Mouse (Mus musculus): ENCODE data around the gene Tcte3. TPM values are rescaled to one million over a fixed set of nuclear protein-coding genes. Genes with fewer than 3 reads are reported as not detected.
"Not testable (repeated sequence)": the region's sequence is repeated elsewhere in the genome, so short reads cannot be mapped to it uniquely, and the experiment has no call there.

Tcte3 gene
- polyA plus RNA-seq, 1 experiment from 2014 or later = 0.42 TPM

- Histone ChIP-seq H3K4me1 (ENCODE audit: insufficient read depth, low read length) (peaks cover 10% of the 10 kb centered on the region), H3K4me3 (ENCODE audit: low read length) (no peak overlapping the region), H3K27me3 (ENCODE audit: insufficient read depth, low read length) (no peaks in the 10 kb centered on the region), H3K36me3 (ENCODE audit: insufficient read depth, low read length) (peaks cover 6% of the 10 kb centered on the region; the same call in 1 of the 2 replicates), H3K27ac (ENCODE audit: low read length) (no peak overlapping the region), H3K9ac (replicated peaks; ENCODE audit: low read length) (no peak overlapping the region), H3K4me2 (replicated peaks; ENCODE audit: low read depth, low read length) (no peak overlapping the region), H3K9me3 (ENCODE audit: low read length) (no peaks in the 10 kb centered on the region)
- 42% methylated on average over 8 of the region's 8 CpGs for WGBS
- no peak for ATAC-seq (ENCODE audit: low FRiP score, low TSS enrichment)
Observed at GRCm38 (mm10) chr17:15068040-15068792, 26.9 kb upstream of the Tcte3 start.

- no peaks in the 10 kb centered on the region for H3K9me3 ChIP-seq (ENCODE audit: low read length)
- H3K27ac ChIP-seq (ENCODE audit: low read length) = no peak overlapping the region
- no peak for ATAC-seq (ENCODE audit: low FRiP score, low TSS enrichment)
- peaks cover 10% of the 10 kb centered on the region for H3K4me1 ChIP-seq (ENCODE audit: insufficient read depth, low read length)
- peaks cover 8% of the 10 kb centered on the region for H3K36me3 ChIP-seq (ENCODE audit: insufficient read depth, low read length)
- no peak overlapping the region for H3K9ac ChIP-seq (replicated peaks; ENCODE audit: low read length)
- 55% methylated on average over 1 of the region's 1 CpGs for WGBS
- no peak overlapping the region for H3K4me2 ChIP-seq (replicated peaks; ENCODE audit: low read depth, low read length)
- no peaks in the 10 kb centered on the region for H3K27me3 ChIP-seq (ENCODE audit: insufficient read depth, low read length)
- no peak overlapping the region for H3K4me3 ChIP-seq (ENCODE audit: low read length)
Observed at GRCm38 (mm10) chr17:15066911-15067310, 25.6 kb upstream of the Tcte3 start.

GRCm38 (mm10) chr17:15066066-15066465 is 24.8 kb upstream of the Tcte3 start:
- WGBS = 36% methylated on average over 6 of the region's 6 CpGs
- Histone ChIP-seq H3K4me2 (replicated peaks; ENCODE audit: low read depth, low read length) (peak overlapping the region; percentile 38), H3K4me1 (ENCODE audit: insufficient read depth, low read length) (peaks cover 10% of the 10 kb centered on the region), H3K27me3 (ENCODE audit: insufficient read depth, low read length) (no peaks in the 10 kb centered on the region), H3K9me3 (ENCODE audit: low read length) (no peaks in the 10 kb centered on the region), H3K36me3 (ENCODE audit: insufficient read depth, low read length) (peaks cover 13% of the 10 kb centered on the region), H3K9ac (replicated peaks; ENCODE audit: low read length) (0 out of 2 replicates have a peak overlapping the region, but pooled peaks have one; percentile 28), H3K4me3 (ENCODE audit: low read length) (peak overlapping the region; percentile 3; the same call in 1 of the 2 replicates), H3K27ac (ENCODE audit: low read length) (no peak overlapping the region)
- ATAC-seq (ENCODE audit: low FRiP score, low TSS enrichment) = peak; percentile 76; the same call in 1 of the 2 replicates

GRCm38 (mm10) chr17:15065391-15066024 is 24.2 kb upstream of the Tcte3 start:
- 39% methylated on average over 13 of the region's 13 CpGs for WGBS
- no peaks in the 10 kb centered on the region for H3K9me3 ChIP-seq (ENCODE audit: low read length)
- H3K27ac ChIP-seq (ENCODE audit: low read length) = no peak overlapping the region
- H3K4me1 ChIP-seq (ENCODE audit: insufficient read depth, low read length) = peaks cover 10% of the 10 kb centered on the region
- H3K4me2 ChIP-seq (replicated peaks; ENCODE audit: low read depth, low read length) = peak overlapping the region; percentile 38
- peaks cover 16% of the 10 kb centered on the region for H3K36me3 ChIP-seq (ENCODE audit: insufficient read depth, low read length)
- H3K27me3 ChIP-seq (ENCODE audit: insufficient read depth, low read length) = no peaks in the 10 kb centered on the region
- H3K9ac ChIP-seq (replicated peaks; ENCODE audit: low read length) = 0 out of 2 replicates have a peak overlapping the region, but pooled peaks have one; percentile 28
- peak; percentile 84 for ATAC-seq (ENCODE audit: low FRiP score, low TSS enrichment)
- peak overlapping the region; percentile 3; the same call in 1 of the 2 replicates for H3K4me3 ChIP-seq (ENCODE audit: low read length)

GRCm38 (mm10) chr17:15060356-15060755 is 19.1 kb upstream of the Tcte3 start:
- 88% methylated on average over 6 of the region's 6 CpGs for WGBS
- no peaks in the 10 kb centered on the region for H3K27me3 ChIP-seq (ENCODE audit: insufficient read depth, low read length)
- no peak overlapping the region for H3K4me2 ChIP-seq (replicated peaks; ENCODE audit: low read depth, low read length)
- H3K9me3 ChIP-seq (ENCODE audit: low read length) = no peaks in the 10 kb centered on the region
- peaks cover 39% of the 10 kb centered on the region for H3K36me3 ChIP-seq (ENCODE audit: insufficient read depth, low read length)
- no peak overlapping the region for H3K27ac ChIP-seq (ENCODE audit: low read length)
- H3K9ac ChIP-seq (replicated peaks; ENCODE audit: low read length) = no peak overlapping the region
- H3K4me1 ChIP-seq (ENCODE audit: insufficient read depth, low read length) = no peaks in the 10 kb centered on the region
- H3K4me3 ChIP-seq (ENCODE audit: low read length) = no peak overlapping the region
- no peak for ATAC-seq (ENCODE audit: low FRiP score, low TSS enrichment)

DNA sequence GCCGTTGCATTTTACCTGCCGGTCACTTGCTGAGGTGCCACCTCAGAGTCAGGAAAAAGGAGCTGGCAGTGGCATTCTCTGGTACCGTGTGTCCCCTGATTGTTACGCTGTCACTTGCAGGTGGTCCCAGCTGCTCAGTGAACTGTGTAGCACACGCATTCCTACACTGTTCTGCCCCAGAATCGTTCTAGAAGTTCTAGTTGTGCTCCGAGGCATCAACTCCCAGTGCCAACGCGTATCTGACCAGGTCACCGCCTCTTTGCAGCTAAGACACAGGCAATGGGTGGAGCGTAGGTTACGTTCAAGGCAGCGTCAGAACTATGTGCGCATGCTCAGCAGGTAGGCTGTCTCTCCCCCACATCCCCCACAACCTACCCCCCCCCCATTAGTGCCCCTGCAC is 18.4 kb upstream of the Tcte3 start:
- Histone ChIP-seq H3K4me1 (ENCODE audit: insufficient read depth, low read length) (no peaks in the 10 kb centered on the region), H3K4me2 (replicated peaks; ENCODE audit: low read depth, low read length) (no peak overlapping the region), H3K27me3 (ENCODE audit: insufficient read depth, low read length) (no peaks in the 10 kb centered on the region), H3K27ac (ENCODE audit: low read length) (no peak overlapping the region), H3K36me3 (ENCODE audit: insufficient read depth, low read length) (peaks cover 39% of the 10 kb centered on the region), H3K9ac (replicated peaks; ENCODE audit: low read length) (no peak overlapping the region), H3K9me3 (ENCODE audit: low read length) (no peaks in the 10 kb centered on the region), H3K4me3 (ENCODE audit: low read length) (no peak overlapping the region)
- no peak for ATAC-seq (ENCODE audit: low FRiP score, low TSS enrichment)
- WGBS = 95% methylated on average over 14 of the region's 14 CpGs

DNA sequence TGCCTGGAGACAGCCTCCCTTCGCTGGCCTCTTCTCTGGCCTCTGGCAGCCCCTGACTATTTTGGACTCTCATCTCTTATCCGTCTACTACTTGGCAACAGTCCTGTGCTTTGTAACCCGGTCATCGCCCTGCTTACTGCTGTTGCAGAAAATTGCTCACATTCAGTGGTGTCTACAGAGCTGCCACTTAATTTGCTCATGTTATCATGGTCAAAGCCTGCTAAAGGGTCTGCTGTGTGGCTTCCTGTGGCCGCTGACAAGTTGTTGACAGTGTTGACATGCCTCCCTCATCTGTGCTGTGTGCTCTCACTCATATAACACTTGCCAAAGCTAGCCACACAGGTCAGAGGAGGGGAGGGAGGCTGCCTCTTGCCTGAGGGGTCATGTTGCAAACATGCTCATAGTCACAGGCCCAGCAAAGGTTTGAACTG is 16.9 kb upstream of the Tcte3 start:
- Histone ChIP-seq H3K9me3 (ENCODE audit: low read length) (no peaks in the 10 kb centered on the region), H3K4me1 (ENCODE audit: insufficient read depth, low read length) (no peaks in the 10 kb centered on the region), H3K4me2 (replicated peaks; ENCODE audit: low read depth, low read length) (no peak overlapping the region), H3K36me3 (ENCODE audit: insufficient read depth, low read length) (peaks cover 32% of the 10 kb centered on the region), H3K27me3 (ENCODE audit: insufficient read depth, low read length) (no peaks in the 10 kb centered on the region), H3K9ac (replicated peaks; ENCODE audit: low read length) (no peak overlapping the region), H3K4me3 (ENCODE audit: low read length) (no peak overlapping the region), H3K27ac (ENCODE audit: low read length) (no peak overlapping the region)
- ATAC-seq (ENCODE audit: low FRiP score, low TSS enrichment) = no peak
- 82% methylated on average over 5 of the region's 5 CpGs for WGBS

- H3K9me3 ChIP-seq (ENCODE audit: low read length) = no peaks in the 10 kb centered on the region
- no peaks in the 10 kb centered on the region for H3K4me1 ChIP-seq (ENCODE audit: insufficient read depth, low read length)
- ATAC-seq (ENCODE audit: low FRiP score, low TSS enrichment) = no peak
- WGBS = 85% methylated on average over 4 of the region's 4 CpGs
- H3K27ac ChIP-seq (ENCODE audit: low read length) = no peak overlapping the region
- H3K4me2 ChIP-seq (replicated peaks; ENCODE audit: low read depth, low read length) = no peak overlapping the region
- no peaks in the 10 kb centered on the region for H3K27me3 ChIP-seq (ENCODE audit: insufficient read depth, low read length)
- H3K36me3 ChIP-seq (ENCODE audit: insufficient read depth, low read length) = peaks cover 24% of the 10 kb centered on the region; the same call in 1 of the 2 replicates
- no peak overlapping the region for H3K9ac ChIP-seq (replicated peaks; ENCODE audit: low read length)
- H3K4me3 ChIP-seq (ENCODE audit: low read length) = no peak overlapping the region
Observed at GRCm38 (mm10) chr17:15055925-15056324, 14.6 kb upstream of the Tcte3 start.

DNA sequence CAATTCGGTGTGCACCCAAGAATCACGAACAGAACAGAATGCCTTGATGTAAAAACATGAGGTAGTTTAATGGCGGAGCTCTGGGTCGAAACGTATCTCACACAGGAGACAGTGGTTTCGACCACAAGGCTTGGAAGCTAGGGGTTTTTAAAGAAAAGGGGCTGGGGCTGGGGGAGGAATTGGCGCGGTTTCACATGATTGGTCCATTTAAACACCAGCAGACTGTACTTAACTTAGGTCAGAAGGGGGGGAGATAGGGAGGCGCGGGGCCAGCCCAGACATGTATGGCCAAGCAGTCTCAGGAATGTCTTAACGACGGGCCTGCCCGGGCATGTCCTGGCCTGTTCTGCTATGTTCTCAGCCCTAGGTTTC is 12.5 kb upstream of the Tcte3 start:
- H3K27ac ChIP-seq (ENCODE audit: low read length); H3K4me3 ChIP-seq (ENCODE audit: low read length); H3K27me3 ChIP-seq (ENCODE audit: insufficient read depth, low read length); H3K36me3 ChIP-seq (ENCODE audit: insufficient read depth, low read length); H3K4me2 ChIP-seq (replicated peaks; ENCODE audit: low read depth, low read length); ATAC-seq (ENCODE audit: low FRiP score, low TSS enrichment); H3K9ac ChIP-seq (replicated peaks; ENCODE audit: low read length); H3K9me3 ChIP-seq (ENCODE audit: low read length); H3K4me1 ChIP-seq (ENCODE audit: insufficient read depth, low read length): not testable (repeated sequence)
- 87% methylated on average over 10 of the region's 13 CpGs for WGBS
